Mouse (Mus musculus): ENCODE measurements around the gene Gm17693. TPM values are rescaled to one million over a fixed set of nuclear protein-coding genes. Genes with fewer than 3 reads are reported as not detected.
"Not testable (repeated sequence)": the region's sequence is repeated elsewhere in the genome, so short reads cannot be mapped to it uniquely, and the experiment has no call there.

The Gm17693 gene
- not detected in 2 replicates for total RNA-seq (2014; fragmentation: Nextera tagmentation)
- not detected in 2 replicates for total RNA-seq (2017)

GRCm38 (mm10) chrX:125705144-125705543 lies at the start of gene Gm17693:
Gene Gm17693, plus strand, starts transcription at chrX:125705444.
- ATAC-seq (replicated peaks; ENCODE audit: poor library complexity, severe bottlenecking): not testable (repeated sequence)

Data from granulocyte monocyte progenitor cell, adult 5-6 weeks (primary cell).